Mouse (Mus musculus): ENCODE measurements around the gene Lsm11.

GRCm38 (mm10) chr11:45918018-45918417, 26.7 kb downstream of the Lsm11 start:
- TF ChIP-seq CTCF (IDR thresholded peaks at IDR 0.05; ENCODE audit: control insufficient read depth, insufficient read depth, low read length) (no peak), POLR2A (IDR thresholded peaks at IDR 0.05; ENCODE audit: borderline replicate concordance, control insufficient read depth, low read depth, low read length) (no peak)

All from bone marrow, adult 2 months (tissue).